Mouse (Mus musculus): ENCODE results near the gene Tesc.

Gene Tesc

DNA sequence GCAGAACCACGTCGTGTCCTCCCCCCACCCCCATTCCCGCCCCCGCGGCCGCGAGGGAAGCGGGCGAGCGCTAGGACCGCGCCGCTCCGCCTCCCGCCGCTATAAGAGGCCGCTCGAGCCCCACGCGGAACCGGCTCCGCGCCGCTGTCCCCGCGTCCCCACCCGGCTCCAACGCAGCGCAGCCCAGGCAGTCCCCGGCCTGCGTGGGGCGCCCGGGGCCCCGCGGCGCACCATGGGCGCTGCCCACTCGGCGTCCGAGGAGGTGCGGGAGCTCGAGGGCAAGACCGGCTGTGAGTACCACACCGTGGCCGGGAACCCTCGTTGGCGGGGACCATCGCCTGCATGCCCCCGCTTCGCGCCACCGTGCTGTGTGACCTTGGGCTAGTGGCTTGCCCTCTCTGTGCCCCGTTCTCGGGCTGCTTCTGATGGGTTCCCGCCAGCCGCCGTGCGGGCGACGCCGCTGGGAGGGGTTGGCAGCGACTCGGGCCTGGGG, at the start of gene Tesc:
Gene Tesc, plus strand, starts transcription at position 46 of the 493 bp plus-strand sequence.
- no peak for DNase-seq (ENCODE audit: low spot score)

GRCm38 (mm10) chr5:117978159-117978697, 49.3 kb upstream of the Tesc start:
- no peak for DNase-seq (ENCODE audit: low spot score)

DNA sequence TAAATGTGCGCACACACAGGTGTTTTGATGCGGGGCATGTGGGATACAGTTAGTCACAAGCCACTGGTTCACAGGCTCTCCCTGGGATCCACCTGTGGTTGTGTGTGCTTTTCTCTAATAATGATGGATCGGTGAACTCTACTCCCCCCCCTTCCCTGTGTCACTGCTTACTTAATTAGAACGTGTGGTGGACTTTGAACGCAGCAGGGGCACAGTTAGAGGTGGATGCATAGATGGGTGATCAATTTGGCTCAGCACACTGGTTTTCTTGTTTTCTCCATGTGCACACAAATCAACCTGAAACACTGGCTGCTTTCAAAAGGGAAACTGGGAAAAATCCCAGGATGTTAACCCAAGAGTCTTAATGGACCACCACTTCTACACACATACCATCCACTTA, 48.5 kb upstream of the Tesc start:
- no peak for DNase-seq (ENCODE audit: low spot score)

- DNase-seq (ENCODE audit: low spot score): no peak
Measured at GRCm38 (mm10) chr5:117980921-117981320, 46.6 kb upstream of the Tesc start.

- DNase-seq (ENCODE audit: low spot score): no peak
Measured at GRCm38 (mm10) chr5:117981943-117982342, 45.6 kb upstream of the Tesc start.

DNA sequence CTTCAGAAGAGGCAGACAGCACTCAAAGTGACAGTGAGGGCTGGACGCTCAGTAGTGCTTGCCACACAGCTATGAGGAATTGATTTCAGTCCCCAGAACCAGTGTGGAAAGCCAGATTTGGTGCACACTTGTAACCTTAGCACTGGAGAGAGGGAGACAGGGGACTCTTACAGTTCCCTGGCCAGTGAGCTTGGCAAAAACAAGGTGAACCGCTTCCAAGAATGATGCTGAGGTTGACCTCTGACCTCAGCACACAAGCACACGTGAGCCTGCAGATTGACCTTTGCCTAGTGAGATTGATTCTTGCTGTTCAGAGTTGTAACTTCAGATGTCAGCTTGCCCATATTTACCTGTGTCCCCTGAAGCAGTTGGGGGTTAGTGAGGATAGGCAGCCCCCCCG, 41.2 kb upstream of the Tesc start:
- DNase-seq (ENCODE audit: low spot score): no peak

DNA sequence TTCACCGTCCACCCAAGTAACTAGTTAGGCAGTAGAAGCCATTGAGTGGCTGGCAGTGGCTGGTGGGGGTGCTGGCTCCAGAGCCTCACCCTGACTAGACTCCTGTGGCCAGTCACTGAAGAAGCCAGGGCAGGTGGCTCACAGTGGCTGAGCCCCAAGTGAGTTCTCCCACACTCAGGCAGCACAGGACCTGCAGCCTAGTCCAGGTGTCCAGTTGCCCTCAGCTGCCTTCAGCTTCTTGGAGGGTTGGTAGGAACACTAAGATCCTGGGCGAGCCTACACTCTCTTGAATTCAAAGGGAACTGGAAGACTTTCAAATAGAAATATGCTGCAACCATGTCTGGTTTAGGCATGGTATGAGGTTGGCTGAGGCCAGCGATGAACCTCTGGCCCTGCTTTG, 39.7 kb upstream of the Tesc start:
- DNase-seq (ENCODE audit: low spot score): no peak

DNA sequence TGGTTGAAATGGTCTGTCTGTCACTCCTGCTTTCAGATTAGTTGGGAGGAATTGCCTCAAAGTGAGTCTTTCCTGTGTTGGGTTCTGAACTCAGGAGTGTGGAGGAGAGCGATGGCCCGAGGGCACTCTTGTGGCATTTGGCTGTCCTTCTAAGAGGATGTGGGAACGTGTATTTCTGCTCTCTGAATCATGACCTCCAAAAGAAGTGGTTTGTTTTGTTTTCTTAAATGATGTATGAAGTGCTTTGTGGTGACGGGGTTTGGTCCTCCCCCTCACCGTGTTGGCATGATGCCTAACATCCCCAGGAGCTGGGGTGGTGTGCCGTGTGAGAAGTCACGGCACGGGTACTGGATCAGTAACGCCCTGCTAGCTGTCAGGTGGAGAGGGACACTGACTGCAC, 39.2 kb upstream of the Tesc start:
- no peak for DNase-seq (ENCODE audit: low spot score)

DNA sequence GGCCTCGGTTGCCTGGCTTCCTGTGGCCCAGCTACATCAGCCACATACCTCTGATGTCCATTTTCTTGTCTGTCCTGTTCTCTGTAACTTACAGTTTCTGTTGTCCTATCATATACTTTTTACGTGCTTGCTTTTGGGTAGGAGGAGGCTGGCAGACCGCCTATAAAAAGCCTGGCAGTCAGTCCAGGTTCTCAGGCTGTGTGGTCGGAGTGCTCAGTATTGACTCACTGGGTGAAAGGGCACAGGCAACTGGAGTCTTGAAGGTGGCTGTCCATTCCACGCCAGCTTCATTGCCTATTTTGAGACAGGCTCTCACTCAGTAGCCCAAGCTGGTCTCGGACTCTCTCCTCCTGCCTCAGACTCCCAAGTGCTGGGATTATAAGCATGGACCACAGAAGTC, 37.8 kb upstream of the Tesc start:
- no peak for DNase-seq (ENCODE audit: low spot score)

DNA sequence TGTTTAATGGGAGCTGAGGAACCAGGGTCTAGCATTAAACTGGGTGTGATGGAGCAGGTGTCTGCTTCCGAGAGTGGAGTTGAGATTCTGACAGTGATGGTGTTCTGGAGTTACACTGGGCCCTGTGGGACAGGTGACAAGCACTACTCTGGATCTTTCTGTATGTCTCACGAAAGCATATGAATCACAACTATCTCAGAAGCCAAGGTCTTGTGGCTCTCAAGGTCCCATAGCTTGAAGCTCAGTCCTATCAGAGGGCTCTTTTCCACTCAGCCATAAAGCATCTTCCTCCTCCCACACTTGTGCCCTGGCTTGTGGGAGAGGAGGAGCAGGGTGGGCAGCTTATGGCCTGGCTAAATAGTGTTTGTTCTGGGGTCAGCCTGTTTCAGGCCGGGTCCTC, 36.6 kb upstream of the Tesc start:
- DNase-seq (ENCODE audit: low spot score): no peak

DNA sequence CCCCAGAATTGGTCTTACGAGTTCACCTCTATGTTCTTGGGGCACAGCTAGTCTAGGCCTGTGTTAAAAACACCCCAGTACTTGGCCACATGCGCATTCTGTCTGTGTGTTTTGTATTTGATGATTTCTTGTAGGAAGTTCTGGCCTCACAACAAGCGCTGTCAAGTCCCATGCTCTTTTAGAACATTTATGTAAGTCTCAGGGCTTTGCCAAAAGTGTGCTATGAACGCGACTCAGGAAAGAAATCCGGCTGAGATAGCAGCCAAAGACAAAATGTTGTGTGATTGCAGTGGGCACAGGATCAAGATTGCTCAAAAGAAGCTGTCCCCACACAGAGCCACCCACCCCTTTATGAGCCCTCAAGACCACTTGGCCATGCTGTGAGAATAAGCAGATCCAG, 34.0 kb upstream of the Tesc start:
- no peak for DNase-seq (ENCODE audit: low spot score)

- no peak for DNase-seq (ENCODE audit: low spot score)
Measured at GRCm38 (mm10) chr5:117995372-117995901, 32.1 kb upstream of the Tesc start.

- DNase-seq (ENCODE audit: low spot score): no peak
Measured at GRCm38 (mm10) chr5:117995911-117996310, 31.6 kb upstream of the Tesc start.

DNA sequence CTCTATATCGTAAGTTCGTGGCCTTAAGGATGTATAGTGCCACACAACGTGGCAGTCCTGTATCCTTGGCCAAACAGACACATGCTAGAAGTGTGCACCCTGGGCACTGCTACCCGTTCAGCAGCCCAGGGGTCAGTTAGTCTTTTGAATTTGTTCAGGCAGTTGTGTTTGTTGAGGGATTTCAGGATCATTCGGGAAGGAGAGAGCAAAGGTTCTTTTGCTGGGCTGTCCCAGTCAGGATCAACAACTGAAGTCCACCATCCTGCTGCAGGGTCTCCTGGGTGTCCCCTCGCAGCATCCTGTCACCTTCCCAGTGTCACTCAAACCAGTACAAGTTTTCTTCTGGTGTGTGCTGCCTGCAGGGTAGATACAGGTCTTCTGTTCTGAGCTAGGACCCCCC, 31.0 kb upstream of the Tesc start:
- no peak for DNase-seq (ENCODE audit: low spot score)

DNA sequence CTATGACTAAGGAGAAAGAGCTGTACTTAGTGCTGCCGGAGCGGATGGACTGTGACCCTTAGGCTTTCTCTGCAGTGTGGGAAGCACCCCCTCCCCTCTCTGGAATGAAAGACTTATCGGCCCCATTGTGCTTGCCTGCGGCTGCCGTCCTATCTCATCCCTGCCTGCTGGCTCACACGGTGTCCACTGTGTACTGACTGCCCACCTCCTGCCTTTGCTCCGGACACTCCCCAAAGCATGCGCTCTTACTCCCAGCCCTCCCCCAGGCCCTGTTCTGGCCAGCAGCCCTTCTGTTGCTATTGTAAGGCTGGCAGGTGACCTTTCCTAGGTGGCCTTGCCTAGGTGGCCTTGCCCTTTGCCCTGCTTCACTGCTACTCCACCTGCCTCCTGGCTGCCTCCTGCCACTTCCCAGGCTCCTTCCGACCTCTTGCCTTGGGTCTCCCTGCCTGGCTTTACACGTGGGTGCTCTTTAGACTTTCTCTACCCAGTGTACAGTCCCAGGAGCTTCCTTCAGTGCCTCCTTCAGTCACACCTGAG, 30.0 kb upstream of the Tesc start:
- no peak for DNase-seq (ENCODE audit: low spot score)

DNA sequence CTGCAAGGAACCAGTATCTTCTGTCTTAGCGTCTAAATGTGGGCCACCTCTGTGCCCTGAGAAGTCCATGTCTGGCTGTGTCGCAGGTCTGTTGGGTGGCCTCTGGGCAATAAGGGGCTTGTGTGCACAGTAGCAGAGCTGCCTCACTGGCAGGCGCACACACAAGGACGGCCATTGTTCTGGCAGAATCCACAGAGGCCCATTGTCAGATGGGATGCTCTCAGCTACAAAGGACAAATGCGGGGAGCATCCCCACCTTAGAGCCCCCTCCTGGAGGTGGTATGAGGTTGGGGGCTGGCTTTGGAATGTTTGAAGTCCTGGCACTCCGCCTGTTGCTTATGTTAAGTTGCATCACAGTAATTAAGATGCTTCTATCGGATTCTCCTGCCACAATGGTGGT, 28.5 kb upstream of the Tesc start:
- DNase-seq (ENCODE audit: low spot score): peak; percentile 54

GRCm38 (mm10) chr5:117999584-117999983, 28.0 kb upstream of the Tesc start:
- peak; percentile 61 for DNase-seq (ENCODE audit: low spot score)

- DNase-seq (ENCODE audit: low spot score): peak; percentile 80
Measured at GRCm38 (mm10) chr5:118002059-118002458, 25.5 kb upstream of the Tesc start.

- peak; percentile 76 for DNase-seq (ENCODE audit: low spot score)
Measured at GRCm38 (mm10) chr5:118004619-118005018, 22.9 kb upstream of the Tesc start.

- no peak for DNase-seq (ENCODE audit: low spot score)
Measured at GRCm38 (mm10) chr5:118005728-118006127, 21.8 kb upstream of the Tesc start.

DNA sequence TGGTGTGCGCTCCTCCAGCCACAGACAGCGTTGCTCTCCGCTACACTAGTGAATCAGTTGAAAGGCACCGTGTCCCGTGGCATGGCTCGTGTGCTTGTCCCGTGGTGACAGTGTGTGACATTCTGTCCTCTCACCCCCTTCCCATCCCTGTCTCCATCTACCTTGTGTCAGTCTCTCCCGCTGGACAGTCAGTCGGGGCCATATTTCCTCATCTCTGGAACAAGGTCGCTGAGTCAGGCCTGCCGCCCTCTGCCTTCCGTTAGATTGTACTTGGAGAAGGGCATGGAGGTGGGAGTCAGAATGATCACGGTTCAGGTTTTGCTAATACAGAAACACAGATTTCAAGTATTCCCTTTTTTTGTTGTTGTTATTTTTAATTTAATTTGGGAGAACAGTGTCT, 19.2 kb upstream of the Tesc start:
- DNase-seq (ENCODE audit: low spot score): no peak

DNA sequence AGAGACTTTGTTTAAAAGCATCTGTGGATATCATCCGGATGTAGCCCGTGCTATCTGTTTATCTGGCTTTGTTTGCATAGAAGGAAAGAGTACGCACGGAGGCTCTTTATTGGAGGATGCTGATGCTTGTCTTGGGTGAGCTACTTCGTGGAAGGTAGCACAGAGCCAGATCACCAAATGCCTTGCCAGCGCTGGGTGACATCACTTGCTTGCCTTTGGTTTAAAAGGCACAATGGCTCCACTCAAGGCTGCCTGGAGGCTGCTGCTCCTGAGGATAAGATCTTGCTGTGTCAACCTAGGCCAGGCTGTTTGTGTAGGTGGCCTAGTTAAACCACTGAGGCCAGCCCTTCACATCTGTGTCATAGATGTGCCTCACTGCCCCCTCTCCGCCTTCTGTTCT, 16.7 kb upstream of the Tesc start:
- DNase-seq (ENCODE audit: low spot score): no peak

GRCm38 (mm10) chr5:118011796-118012195, 15.7 kb upstream of the Tesc start:
- DNase-seq (ENCODE audit: low spot score): no peak

GRCm38 (mm10) chr5:118015028-118015427, 12.5 kb upstream of the Tesc start:
- DNase-seq (ENCODE audit: low spot score): no peak
